In genomic region chr5:149587327-149587895, GRCm38 (mm10) we compare ENCODE assay signal across 31 mouse cellular contexts. TPM values are rescaled to one million over a fixed set of nuclear protein-coding genes. Genes with fewer than 3 reads are reported as not detected.
DNase-seq lines count a peak whose midpoint lies in the region; ATAC-seq and TF ChIP-seq lines count a peak whose summit lies in the region.
"Had no signal": no experiment of that assay in that cellular context is flagged by ENCODE, and none has a peak within 500 bp of the region (broad histone marks: within the 10 kb centered on the region; RNA-seq: fewer than 3 reads in every experiment).

No protein-coding gene starts in this region.

- TF ChIP-seq CTCF in midbrain, postnatal 0 days (IDR thresholded peaks at IDR 0.05), result no peak

- no peaks in the 10 kb centered on the region for H3K9me3 ChIP-seq in midbrain, embryonic 11.5 days (ENCODE audit: control insufficient read depth, low read length)
- no peaks in the 10 kb centered on the region for H3K9me3 ChIP-seq in midbrain, postnatal 0 days (ENCODE audit: low read length)
- H3K9me3 ChIP-seq in kidney, embryonic 16.5 days (ENCODE audit: low read length), result no peaks in the 10 kb centered on the region; the same call in 1 of the 2 replicates
- peaks cover 3% of the 10 kb centered on the region; the same call in 1 of the 2 replicates for H3K9me3 ChIP-seq in intestine, embryonic 16.5 days (ENCODE audit: control insufficient read depth, low read length)
- H3K9me3 ChIP-seq: forebrain, embryonic 10.5 days; forebrain, embryonic 15.5 days; intestine, embryonic 15.5 days; limb, embryonic 13.5 days; liver, embryonic 13.5 days had no signal

- H3K9ac ChIP-seq in midbrain, embryonic 11.5 days (ENCODE audit: low read length), result no peak overlapping the region
- no peak overlapping the region for H3K9ac ChIP-seq in midbrain, postnatal 0 days (replicated peaks; ENCODE audit: low read length, poor library complexity, severe bottlenecking)
- H3K9ac ChIP-seq in kidney, embryonic 16.5 days (replicated peaks; ENCODE audit: low read length), result no peak overlapping the region
- H3K9ac ChIP-seq in intestine, embryonic 16.5 days (ENCODE audit: low read depth, low read length), result no peak overlapping the region
- H3K9ac ChIP-seq: embryonic facial prominence, embryonic 13.5 days; forebrain, embryonic 15.5 days; heart, embryonic 13.5 days; hindbrain, embryonic 14.5 days; intestine, embryonic 15.5 days; limb, embryonic 13.5 days; liver, embryonic 13.5 days; midbrain, embryonic 12.5 days had no signal

- H3K4me2 ChIP-seq in midbrain, embryonic 11.5 days, result no peak overlapping the region
- H3K4me2 ChIP-seq in midbrain, postnatal 0 days (ENCODE audit: low read depth, low read length, poor library complexity, severe bottlenecking), result no peak overlapping the region
- H3K4me2 ChIP-seq in kidney, embryonic 16.5 days (replicated peaks; ENCODE audit: low read depth, low read length), result no peak overlapping the region
- no peak overlapping the region for H3K4me2 ChIP-seq in intestine, embryonic 16.5 days (ENCODE audit: low read depth, low read length)
- H3K4me2 ChIP-seq: embryonic facial prominence, embryonic 13.5 days; forebrain, embryonic 15.5 days; heart, embryonic 13.5 days; hindbrain, embryonic 14.5 days; intestine, embryonic 15.5 days; limb, embryonic 13.5 days; liver, embryonic 13.5 days; midbrain, embryonic 12.5 days had no signal

- ATAC-seq in midbrain, embryonic 11.5 days (ENCODE audit: low FRiP score), result no peak
- ATAC-seq in midbrain, postnatal 0 days (ENCODE audit: low FRiP score), result no peak
- peak; percentile 63 for ATAC-seq in granulocyte monocyte progenitor cell, adult 5-6 weeks (replicated peaks; ENCODE audit: poor library complexity, severe bottlenecking)
- ATAC-seq in kidney, embryonic 16.5 days (ENCODE audit: low FRiP score, low TSS enrichment), result no peak
- ATAC-seq in intestine, embryonic 16.5 days, result no peak
- ATAC-seq: forebrain, embryonic 15.5 days; intestine, embryonic 15.5 days; lung, postnatal 0 days had no signal

- H3K36me3 ChIP-seq in midbrain, embryonic 11.5 days (ENCODE audit: control insufficient read depth, insufficient read depth, low read length), result no peaks in the 10 kb centered on the region
- no peaks in the 10 kb centered on the region for H3K36me3 ChIP-seq in midbrain, postnatal 0 days (ENCODE audit: insufficient read depth, low read length)
- no peaks in the 10 kb centered on the region for H3K36me3 ChIP-seq in kidney, embryonic 16.5 days (ENCODE audit: insufficient read depth, low read length)
- H3K36me3 ChIP-seq in intestine, embryonic 16.5 days (ENCODE audit: control insufficient read depth, insufficient read depth, low read length), result no peaks in the 10 kb centered on the region
- H3K36me3 ChIP-seq: embryonic facial prominence, embryonic 13.5 days; forebrain, embryonic 10.5 days; forebrain, embryonic 15.5 days; heart, embryonic 13.5 days; intestine, embryonic 15.5 days; limb, embryonic 13.5 days; liver, embryonic 13.5 days; midbrain, embryonic 12.5 days had no signal

- H3K27me3 ChIP-seq in midbrain, embryonic 11.5 days (ENCODE audit: control insufficient read depth, insufficient read depth, low read length), result no peaks in the 10 kb centered on the region
- no peaks in the 10 kb centered on the region for H3K27me3 ChIP-seq in midbrain, postnatal 0 days (ENCODE audit: insufficient read depth, low read length)
- H3K27me3 ChIP-seq in kidney, embryonic 16.5 days (ENCODE audit: insufficient read depth, low read length), result no peaks in the 10 kb centered on the region
- no peaks in the 10 kb centered on the region for H3K27me3 ChIP-seq in intestine, embryonic 16.5 days (replicated peaks; ENCODE audit: control insufficient read depth, insufficient read depth, low read length)
- H3K27me3 ChIP-seq: embryonic facial prominence, embryonic 13.5 days; forebrain, embryonic 15.5 days; intestine, embryonic 15.5 days; limb, embryonic 13.5 days; liver, embryonic 13.5 days; midbrain, embryonic 12.5 days had no signal

- H3K27ac ChIP-seq in midbrain, embryonic 11.5 days (ENCODE audit: low read depth, low read length), result no peak overlapping the region
- no peak overlapping the region for H3K27ac ChIP-seq in midbrain, postnatal 0 days (ENCODE audit: low read depth, low read length)
- H3K27ac ChIP-seq in kidney, embryonic 16.5 days (ENCODE audit: low read length), result no peak overlapping the region
- H3K27ac ChIP-seq in intestine, embryonic 16.5 days (ENCODE audit: low read length), result no peak overlapping the region
- H3K27ac ChIP-seq: embryonic facial prominence, embryonic 13.5 days; forebrain, embryonic 10.5 days; forebrain, embryonic 15.5 days; gastrocnemius, adult 2 months; hindbrain, embryonic 14.5 days; intestine, embryonic 15.5 days; left cerebral cortex, adult 2 months; limb, embryonic 13.5 days; liver, embryonic 13.5 days; midbrain, embryonic 12.5 days had no signal

- H3K4me1 ChIP-seq in midbrain, embryonic 11.5 days (ENCODE audit: control insufficient read depth, insufficient read depth, low read length), result no peaks in the 10 kb centered on the region
- no peaks in the 10 kb centered on the region for H3K4me1 ChIP-seq in midbrain, postnatal 0 days (ENCODE audit: insufficient read depth, low read length)
- peaks cover 16% of the 10 kb centered on the region for H3K4me1 ChIP-seq in kidney, embryonic 16.5 days (ENCODE audit: insufficient read depth, low read length)
- peaks cover 6% of the 10 kb centered on the region; the same call in 1 of the 2 replicates for H3K4me1 ChIP-seq in intestine, embryonic 16.5 days (ENCODE audit: control insufficient read depth, insufficient read depth, low read length)
- H3K4me1 ChIP-seq: midbrain, embryonic 12.5 days had no signal

- peak; percentile 65 for DNase-seq in midbrain, embryonic 11.5 days (ENCODE audit: low spot score, missing footprints)
- no peak for DNase-seq in midbrain, postnatal 0 days (ENCODE audit: low spot score)
- peak; percentile 82 for DNase-seq in R1 (ENCODE audit: low read depth, low spot score)
- DNase-seq in lung, postnatal 4 days, result no peak
- DNase-seq in spleen, adult 18-20 months, result no peak
- DNase-seq: adrenal gland, postnatal 25 days; cerebellum, adult 11-12 months; cerebellum, adult 9-11 months; gastrocnemius, adult 2 months; gastrocnemius, postnatal 36 days; heart, postnatal 10 days; kidney, adult 9 months; liver, embryonic 13.5 days; lung, adult 18-20 months; thymus, postnatal 4 days had no signal

- WGBS in midbrain, embryonic 11.5 days, result 86% methylated on average over 11 of the region's 11 CpGs
- 87% methylated on average over 11 of the region's 11 CpGs for WGBS in midbrain, postnatal 0 days
- 83% methylated on average over 11 of the region's 11 CpGs for WGBS in kidney, embryonic 16.5 days
- WGBS in intestine, embryonic 16.5 days, result 83% methylated on average over 11 of the region's 11 CpGs

- no peak overlapping the region for H3K4me3 ChIP-seq in midbrain, embryonic 11.5 days (ENCODE audit: low read depth, low read length)
- no peak overlapping the region for H3K4me3 ChIP-seq in midbrain, postnatal 0 days (ENCODE audit: low read depth, low read length)
- no peak overlapping the region for H3K4me3 ChIP-seq in kidney, embryonic 16.5 days (ENCODE audit: low read length)
- no peak overlapping the region for H3K4me3 ChIP-seq in intestine, embryonic 16.5 days (ENCODE audit: low read length)
- H3K4me3 ChIP-seq: embryonic facial prominence, embryonic 13.5 days; forebrain, embryonic 10.5 days; forebrain, embryonic 15.5 days; gastrocnemius, adult 2 months; heart, embryonic 13.5 days; intestine, embryonic 15.5 days; left cerebral cortex, adult 2 months; limb, embryonic 13.5 days; liver, embryonic 13.5 days; midbrain, embryonic 12.5 days had no signal

RNA-seq across cellular contexts. Expression of gene Hsph1, which starts 48.8 kb away (rescaled TPM):
- 131 and 145 TPM in 2 replicates for polyA plus RNA-seq in midbrain, embryonic 11.5 days (2014; fragmentation: Nextera tagmentation; extraction: Ambion mirVana)
- total RNA-seq in midbrain, postnatal 0 days (2014; rRNA removed), result 28.5 and 38.1 TPM in 2 replicates
- 66.6 and 74.1 TPM in 2 replicates for polyA plus RNA-seq in midbrain, postnatal 0 days (2015; fragmentation: Nextera tagmentation; extraction: Ambion mirVana)
- total RNA-seq in granulocyte monocyte progenitor cell, adult 5-6 weeks (2014; fragmentation: Nextera tagmentation), result 44.5 and 46.7 TPM in 2 replicates
- total RNA-seq in granulocyte monocyte progenitor cell, adult 5-6 weeks (2017), result 27.7 and 42.5 TPM in 2 replicates
- 67.5 and 68.8 TPM in 2 replicates for polyA plus RNA-seq in kidney, embryonic 16.5 days (2015; fragmentation: Nextera tagmentation; extraction: Ambion mirVana)
- polyA plus RNA-seq in intestine, embryonic 16.5 days (2015; fragmentation: Nextera tagmentation; extraction: Ambion mirVana), result 47.7 and 47.9 TPM in 2 replicates

RNA-seq across cellular contexts. Expression of gene Wdr95, which starts 58.9 kb away (rescaled TPM):
- 0.08 and 0.33 TPM in 2 replicates for polyA plus RNA-seq in midbrain, embryonic 11.5 days (2014; fragmentation: Nextera tagmentation; extraction: Ambion mirVana)
- total RNA-seq in midbrain, postnatal 0 days (2014; rRNA removed), result 0.33 TPM in 1 of 2 replicates, not detected in the other
- 0.28 and 0.41 TPM in 2 replicates for polyA plus RNA-seq in midbrain, postnatal 0 days (2015; fragmentation: Nextera tagmentation; extraction: Ambion mirVana)
- not detected in 2 replicates for total RNA-seq in granulocyte monocyte progenitor cell, adult 5-6 weeks (2014; fragmentation: Nextera tagmentation)
- total RNA-seq in granulocyte monocyte progenitor cell, adult 5-6 weeks (2017), result not detected in 2 replicates
- not detected in 2 replicates for polyA plus RNA-seq in kidney, embryonic 16.5 days (2015; fragmentation: Nextera tagmentation; extraction: Ambion mirVana)
- polyA plus RNA-seq in intestine, embryonic 16.5 days (2015; fragmentation: Nextera tagmentation; extraction: Ambion mirVana), result not detected in 2 replicates
- total RNA-seq: adrenal gland, postnatal 25 days; heart, adult 8-10 months; heart, postnatal 10 days; hematopoietic stem cell, adult 5-6 weeks had no signal
- polyA plus RNA-seq: forebrain, embryonic 10.5 days; heart, embryonic 13.5 days; intestine, embryonic 15.5 days; liver, embryonic 13.5 days; stomach, embryonic 14.5 days had no signal

Comparison
In these comparisons a context has a peak if more than half of its experiments do, and no peak if none do; other contexts are left out.
1. DNase-seq: peak in midbrain, embryonic 11.5 days (single experiment) and R1 (single experiment); none in midbrain, postnatal 0 days (single experiment), lung, postnatal 4 days (0 of 2) and spleen, adult 18-20 months (0 of 2).